In genomic region chr1:76075685-76076455, GRCm38 (mm10) we compare ENCODE assay signal across 12 mouse cellular contexts.
DNase-seq lines count a peak whose midpoint lies in the region; ATAC-seq and TF ChIP-seq lines count a peak whose summit lies in the region.
"Had no signal": no experiment of that assay in that cellular context is flagged by ENCODE, and none has a peak within 500 bp of the region (broad histone marks: within the 10 kb centered on the region; RNA-seq: fewer than 3 reads in every experiment).

No protein-coding gene starts in this region.

- H3K27me3 ChIP-seq in embryonic facial prominence, embryonic 14.5 days (replicated peaks; ENCODE audit: control insufficient read depth, insufficient read depth, low read length): no peaks in the 10 kb centered on the region
- no peaks in the 10 kb centered on the region for H3K27me3 ChIP-seq in embryonic facial prominence, embryonic 10.5 days (replicated peaks; ENCODE audit: low read depth, poor library complexity, severe bottlenecking)
- no peaks in the 10 kb centered on the region for H3K27me3 ChIP-seq in forebrain, embryonic 16.5 days (replicated peaks; ENCODE audit: control insufficient read depth, insufficient read depth, low read length)
- H3K27me3 ChIP-seq in midbrain, embryonic 14.5 days (ENCODE audit: control insufficient read depth, insufficient read depth, low read length): no peaks in the 10 kb centered on the region
- 0 out of 2 replicates have a peak, but pooled peaks cover 3% of the 10 kb centered on the region for H3K27me3 ChIP-seq in heart, embryonic 12.5 days (replicated peaks)
- H3K27me3 ChIP-seq: limb, embryonic 13.5 days had no signal

- no peak overlapping the region for H3K4me2 ChIP-seq in embryonic facial prominence, embryonic 14.5 days (ENCODE audit: low read depth, low read length)
- H3K4me2 ChIP-seq in forebrain, embryonic 16.5 days (ENCODE audit: low read length): peak overlapping the region; percentile 42
- H3K4me2 ChIP-seq in midbrain, embryonic 14.5 days (ENCODE audit: low read length): peak overlapping the region; percentile 21
- H3K4me2 ChIP-seq in heart, embryonic 12.5 days: no peak overlapping the region
- H3K4me2 ChIP-seq: limb, embryonic 13.5 days had no signal

- TF ChIP-seq CTCF in brain, embryonic 14.5 days (IDR thresholded peaks at IDR 0.05; ENCODE audit: borderline replicate concordance, extremely low read depth, insufficient read depth, insufficient read length): no peak

- no peak for TF ChIP-seq POLR2A in brain, embryonic 14.5 days (IDR thresholded peaks at IDR 0.05; ENCODE audit: borderline replicate concordance, extremely low read depth, insufficient read depth, insufficient read length, poor library complexity, severe bottlenecking)

- H3K4me1 ChIP-seq in embryonic facial prominence, embryonic 14.5 days (ENCODE audit: control insufficient read depth, insufficient read depth, low read length): peaks cover 9% of the 10 kb centered on the region
- peaks cover 39% of the 10 kb centered on the region for H3K4me1 ChIP-seq in embryonic facial prominence, embryonic 10.5 days
- peaks cover 16% of the 10 kb centered on the region; the same call in 1 of the 2 replicates for H3K4me1 ChIP-seq in forebrain, embryonic 16.5 days (replicated peaks; ENCODE audit: control insufficient read depth, insufficient read depth, low read length)
- peaks cover 14% of the 10 kb centered on the region; the same call in 1 of the 2 replicates for H3K4me1 ChIP-seq in midbrain, embryonic 14.5 days (ENCODE audit: control insufficient read depth, insufficient read depth, low read length)
- peaks cover 13% of the 10 kb centered on the region; the same call in 1 of the 2 replicates for H3K4me1 ChIP-seq in heart, embryonic 12.5 days (replicated peaks)

- no peaks in the 10 kb centered on the region for H3K36me3 ChIP-seq in embryonic facial prominence, embryonic 14.5 days (ENCODE audit: control insufficient read depth, insufficient read depth, low read length)
- H3K36me3 ChIP-seq in embryonic facial prominence, embryonic 10.5 days (replicated peaks): no peaks in the 10 kb centered on the region
- H3K36me3 ChIP-seq in forebrain, embryonic 16.5 days (ENCODE audit: control insufficient read depth, insufficient read depth): no peaks in the 10 kb centered on the region
- no peaks in the 10 kb centered on the region for H3K36me3 ChIP-seq in midbrain, embryonic 14.5 days (ENCODE audit: control insufficient read depth, insufficient read depth, low read length)
- H3K36me3 ChIP-seq in heart, embryonic 12.5 days: no peaks in the 10 kb centered on the region
- H3K36me3 ChIP-seq: limb, embryonic 13.5 days had no signal

- no peak; the same call in 1 of the 2 replicates for ATAC-seq in embryonic facial prominence, embryonic 14.5 days (ENCODE audit: low read depth)
- peak; percentile 50; the same call in 1 of the 2 replicates for ATAC-seq in forebrain, embryonic 16.5 days
- ATAC-seq in midbrain, embryonic 14.5 days (ENCODE audit: low FRiP score, low TSS enrichment): no peak
- ATAC-seq in heart, embryonic 12.5 days (ENCODE audit: insufficient number of reproducible peaks, low FRiP score): no peak
- ATAC-seq: intestine, embryonic 16.5 days had no signal

- 34% methylated on average over 10 of the region's 10 CpGs for WGBS in embryonic facial prominence, embryonic 14.5 days
- 36% methylated on average over 10 of the region's 10 CpGs for WGBS in embryonic facial prominence, embryonic 10.5 days
- 8% methylated on average over 10 of the region's 10 CpGs for WGBS in forebrain, embryonic 16.5 days
- 25% methylated on average over 10 of the region's 10 CpGs for WGBS in midbrain, embryonic 14.5 days
- WGBS in heart, embryonic 12.5 days: 68% methylated on average over 10 of the region's 10 CpGs

- H3K9ac ChIP-seq in embryonic facial prominence, embryonic 14.5 days (ENCODE audit: low read depth, low read length): no peak overlapping the region
- no peak overlapping the region for H3K9ac ChIP-seq in forebrain, embryonic 16.5 days (replicated peaks; ENCODE audit: low read depth, low read length)
- no peak overlapping the region for H3K9ac ChIP-seq in midbrain, embryonic 14.5 days (replicated peaks; ENCODE audit: low read length)
- no peak overlapping the region for H3K9ac ChIP-seq in heart, embryonic 12.5 days
- H3K9ac ChIP-seq: limb, embryonic 13.5 days had no signal

- DNase-seq in embryonic facial prominence, embryonic 14.5 days (ENCODE audit: low spot score): peak; percentile 48
- DNase-seq in embryonic facial prominence, embryonic 10.5 days (ENCODE audit: low spot score): no peak
- peak; percentile 88 for DNase-seq in brain, embryonic 14.5 days (ENCODE audit: low read depth)
- peak; percentile 45 for DNase-seq in midbrain, embryonic 14.5 days
- no peak for DNase-seq in left cerebral cortex, adult 9 months (ENCODE audit: low spot score in 2 of 2)
- DNase-seq in thymus, postnatal 0 days (ENCODE audit: low spot score): no peak
- DNase-seq: heart, postnatal 10 days; kidney, postnatal 14 days had no signal

- H3K9me3 ChIP-seq in embryonic facial prominence, embryonic 14.5 days (ENCODE audit: control insufficient read depth, low read length): no peaks in the 10 kb centered on the region
- H3K9me3 ChIP-seq in embryonic facial prominence, embryonic 10.5 days: no peaks in the 10 kb centered on the region
- no peaks in the 10 kb centered on the region for H3K9me3 ChIP-seq in forebrain, embryonic 16.5 days (ENCODE audit: control insufficient read depth, low read length)
- no peaks in the 10 kb centered on the region for H3K9me3 ChIP-seq in midbrain, embryonic 14.5 days (ENCODE audit: control insufficient read depth, low read length)
- no peaks in the 10 kb centered on the region for H3K9me3 ChIP-seq in heart, embryonic 12.5 days (replicated peaks)
- H3K9me3 ChIP-seq: limb, embryonic 13.5 days had no signal

- H3K4me3 ChIP-seq in embryonic facial prominence, embryonic 14.5 days (ENCODE audit: low read depth, low read length): no peak overlapping the region
- no peak overlapping the region for H3K4me3 ChIP-seq in embryonic facial prominence, embryonic 10.5 days
- H3K4me3 ChIP-seq in forebrain, embryonic 16.5 days (replicated peaks; ENCODE audit: low read length): no peak overlapping the region
- H3K4me3 ChIP-seq in midbrain, embryonic 14.5 days (replicated peaks; ENCODE audit: low read depth, low read length): no peak overlapping the region
- H3K4me3 ChIP-seq in heart, embryonic 12.5 days: no peak overlapping the region
- H3K4me3 ChIP-seq: limb, embryonic 13.5 days had no signal

- H3K27ac ChIP-seq in embryonic facial prominence, embryonic 14.5 days (replicated peaks; ENCODE audit: low read depth, low read length): no peak overlapping the region
- H3K27ac ChIP-seq in embryonic facial prominence, embryonic 10.5 days (replicated peaks): no peak overlapping the region
- H3K27ac ChIP-seq in forebrain, embryonic 16.5 days (ENCODE audit: low read length): no peak overlapping the region; the same call in 1 of the 2 replicates
- no peak overlapping the region for H3K27ac ChIP-seq in midbrain, embryonic 14.5 days (replicated peaks; ENCODE audit: low read depth, low read length)
- H3K27ac ChIP-seq in heart, embryonic 12.5 days (ENCODE audit: poor library complexity, severe bottlenecking): no peak overlapping the region
- H3K27ac ChIP-seq: limb, embryonic 13.5 days had no signal

Comparison
In these comparisons a context has a peak if more than half of its experiments do, and no peak if none do; other contexts are left out.
1. DNase-seq: peak in embryonic facial prominence, embryonic 14.5 days (single experiment), brain, embryonic 14.5 days (single experiment) and midbrain, embryonic 14.5 days (single experiment); none in embryonic facial prominence, embryonic 10.5 days (single experiment), left cerebral cortex, adult 9 months (0 of 2) and thymus, postnatal 0 days (single experiment).
2. H3K4me2 ChIP-seq: peak in forebrain, embryonic 16.5 days (single experiment) and midbrain, embryonic 14.5 days (single experiment); none in embryonic facial prominence, embryonic 14.5 days (single experiment) and heart, embryonic 12.5 days (single experiment).